Mouse (Mus musculus) forebrain, embryonic 14.5 days (tissue): Measurements from ENCODE around the gene Gnb1l. TPM values are rescaled to one million over a fixed set of nuclear protein-coding genes. Genes with fewer than 3 reads are reported as not detected.

Source experiments
- ATAC-seq: fragments of 200-750 bp; cut with Nextera tagmentation; 2 replicates; pipeline ENCODE4 v1.8.0; 2017; ENCODE audit warnings: mild to moderate bottlenecking, moderate library complexity
- DNase-seq: peaks from one replicate; pipeline ENCODE4 v3.0.0-alpha.2; 2015; ENCODE audit warnings: low spot score
- H3K27ac ChIP-seq: fragments of 300-500 bp; sonication (generic); 2 replicates; pipeline ENCODE4 v1.5.1; 2014; ENCODE audit warnings: low read depth, mild to moderate bottlenecking, control low read depth, low read length, moderate library complexity
- H3K27me3 ChIP-seq: fragments of 300-500 bp; sonication (generic); replicated peaks from 2 replicates; pipeline ENCODE4 v1.6.1; 2014; ENCODE audit warnings: low read length, control low read depth, mixed read lengths; ENCODE audit not compliant: control insufficient read depth, insufficient read depth
- H3K36me3 ChIP-seq: fragments of 300-500 bp; sonication (generic); 2 replicates; pipeline ENCODE4 v1.6.1; 2014; ENCODE audit warnings: low read length, control low read depth; ENCODE audit not compliant: control insufficient read depth, insufficient read depth
- H3K4me1 ChIP-seq: fragments of 300-500 bp; sonication (generic); 2 replicates; pipeline ENCODE4 v1.6.1; 2014; ENCODE audit warnings: antibody characterized with exemption, low read length, control low read depth; ENCODE audit not compliant: control insufficient read depth, insufficient read depth
- H3K4me2 ChIP-seq: fragments of 300-500 bp; sonication (generic); 2 replicates; pipeline ENCODE4 v1.6.1; 2014; ENCODE audit warnings: mild to moderate bottlenecking, control low read depth, low read length
- H3K4me3 ChIP-seq: fragments of 300-500 bp; sonication (generic); 2 replicates; pipeline ENCODE4 v1.5.1; 2014; ENCODE audit warnings: low read depth, low read length, control low read depth
- H3K9ac ChIP-seq: fragments of 300-500 bp; sonication (generic); 2 replicates; pipeline ENCODE4 v1.6.1; 2014; ENCODE audit warnings: mild to moderate bottlenecking, low read length, control low read depth, moderate library complexity
- H3K9me3 ChIP-seq: fragments of 300-500 bp; sonication (generic); replicated peaks from 2 replicates; pipeline ENCODE4 v1.6.1; 2016; ENCODE audit warnings: low read length, control low read depth, mixed read lengths; ENCODE audit not compliant: control insufficient read depth
- WGBS: fragments of 180-500 bp; shearing (Covaris S2); extraction: QIAGEN DNeasy Blood & Tissue Kit; methylation state at CpG from one replicate; pipeline ENCODE4 v1.1.7; 2014; 5-methylcytosine and 5-hydroxymethylcytosine counted together
- polyA plus RNA-seq: library from polyadenylated mRNA; unstranded; fragments of >200 nt; fragmentation: Nextera tagmentation; extraction: Ambion mirVana; gene quantifications from 2 replicates; pipeline ENCODE4 v1.2.1, GENCODE M21; 2014

The Gnb1l gene
- polyA plus RNA-seq, 1 experiment from 2014 or later, result 16.2 TPM

- Histone ChIP-seq H3K4me3 (no peak overlapping the region), H3K4me1 (peaks cover 9% of the 10 kb centered on the region; the same call in 1 of the 2 replicates), H3K4me2 (no peak overlapping the region), H3K9ac (no peak overlapping the region), H3K27me3 (no peaks in the 10 kb centered on the region), H3K9me3 (no peaks in the 10 kb centered on the region), H3K36me3 (no peaks in the 10 kb centered on the region), H3K27ac (no peak overlapping the region)
- DNase-seq (no peak), ATAC-seq (no peak)
- 96% methylated on average over 2 of the region's 2 CpGs for WGBS
These were observed 12.4 kb upstream of the Gnb1l start for GRCm38 (mm10) chr16:18486126-18486525.

- no peak overlapping the region for H3K9ac ChIP-seq
- no peaks in the 10 kb centered on the region for H3K4me1 ChIP-seq
- no peaks in the 10 kb centered on the region for H3K27me3 ChIP-seq
- H3K9me3 ChIP-seq, result no peaks in the 10 kb centered on the region
- no peak overlapping the region for H3K27ac ChIP-seq
- 97% methylated on average over 3 of the region's 3 CpGs for WGBS
- no peaks in the 10 kb centered on the region for H3K36me3 ChIP-seq
- H3K4me2 ChIP-seq, result no peak overlapping the region
- H3K4me3 ChIP-seq, result no peak overlapping the region
- ATAC-seq (no peak), DNase-seq (no peak)
These were observed 8.2 kb upstream of the Gnb1l start for GRCm38 (mm10) chr16:18490281-18490680.

DNA sequence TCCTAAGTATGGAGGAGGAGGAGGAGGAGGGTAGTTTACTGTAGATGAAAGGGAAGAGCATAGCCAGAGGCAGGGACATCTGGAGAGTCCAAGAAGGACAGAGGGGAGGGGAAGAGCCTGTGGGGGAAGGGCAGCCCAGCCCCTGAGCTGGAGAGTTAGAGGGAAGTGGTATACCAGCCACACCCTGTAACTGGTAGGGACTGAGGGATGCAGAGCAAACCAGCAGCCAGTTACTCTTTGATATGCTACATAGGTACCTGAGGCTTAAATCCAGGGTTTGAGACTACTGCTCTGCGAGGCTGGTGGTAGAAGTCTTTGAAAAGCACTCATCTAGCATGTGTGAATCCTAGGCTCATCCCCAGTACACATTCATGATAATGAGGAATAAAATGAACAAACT, 7.6 kb upstream of the Gnb1l start:
- DNase-seq, result no peak
- Histone ChIP-seq H3K4me2 (no peak overlapping the region), H3K27me3 (no peaks in the 10 kb centered on the region), H3K27ac (no peak overlapping the region), H3K36me3 (no peaks in the 10 kb centered on the region), H3K4me3 (no peak overlapping the region), H3K4me1 (no peaks in the 10 kb centered on the region), H3K9me3 (no peaks in the 10 kb centered on the region), H3K9ac (no peak overlapping the region)
- 81% methylated on average over 1 of the region's 1 CpGs for WGBS
- ATAC-seq, result no peak

- H3K9ac ChIP-seq, result peak overlapping the region; percentile 89
- peaks cover 14% of the 10 kb centered on the region for H3K4me1 ChIP-seq
- H3K27ac ChIP-seq, result peak overlapping the region; percentile 93
- ATAC-seq, result no peak
- H3K27me3 ChIP-seq, result no peaks in the 10 kb centered on the region
- 2% methylated on average over 6 of the region's 6 CpGs for WGBS
- H3K36me3 ChIP-seq, result peaks cover 18% of the 10 kb centered on the region
- peak overlapping the region; percentile 95 for H3K4me2 ChIP-seq
- DNase-seq, result peak; percentile 47
- no peaks in the 10 kb centered on the region for H3K9me3 ChIP-seq
- H3K4me3 ChIP-seq, result peak overlapping the region; percentile 71
These were observed 523 bp upstream of the Gnb1l start for GRCm38 (mm10) chr16:18497865-18498515.

DNA sequence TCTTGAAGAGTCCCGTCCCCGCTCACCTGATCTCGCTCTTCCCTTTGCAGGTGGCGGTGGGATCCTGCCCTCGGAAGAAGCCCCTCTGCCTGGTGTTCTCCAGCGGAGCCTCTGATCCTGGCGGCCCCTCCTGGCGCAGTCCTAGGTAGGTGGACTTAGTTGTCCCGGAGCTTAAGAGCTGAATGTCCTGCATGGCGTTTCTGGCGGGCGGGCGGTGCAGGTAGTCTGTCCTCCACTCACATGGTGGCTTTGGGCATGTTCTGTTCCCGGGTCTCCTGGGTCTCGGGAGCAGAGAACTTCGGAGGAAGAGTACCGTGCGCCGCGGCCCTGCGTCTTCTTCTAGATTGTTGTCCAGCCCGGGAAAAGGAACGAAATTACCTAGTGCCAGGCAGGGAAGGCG, 483 bp downstream of the Gnb1l start:
- Histone ChIP-seq H3K4me2 (peak overlapping the region; percentile 95), H3K9ac (peak overlapping the region; percentile 89), H3K36me3 (peaks cover 25% of the 10 kb centered on the region), H3K9me3 (no peaks in the 10 kb centered on the region), H3K4me3 (peak overlapping the region; percentile 71), H3K27me3 (no peaks in the 10 kb centered on the region), H3K4me1 (peaks cover 14% of the 10 kb centered on the region), H3K27ac (peak overlapping the region; percentile 93; the same call in 1 of the 2 replicates)
- ATAC-seq (no peak), DNase-seq (no peak)
- under 1% methylated on average over 24 of the region's 24 CpGs for WGBS

DNA sequence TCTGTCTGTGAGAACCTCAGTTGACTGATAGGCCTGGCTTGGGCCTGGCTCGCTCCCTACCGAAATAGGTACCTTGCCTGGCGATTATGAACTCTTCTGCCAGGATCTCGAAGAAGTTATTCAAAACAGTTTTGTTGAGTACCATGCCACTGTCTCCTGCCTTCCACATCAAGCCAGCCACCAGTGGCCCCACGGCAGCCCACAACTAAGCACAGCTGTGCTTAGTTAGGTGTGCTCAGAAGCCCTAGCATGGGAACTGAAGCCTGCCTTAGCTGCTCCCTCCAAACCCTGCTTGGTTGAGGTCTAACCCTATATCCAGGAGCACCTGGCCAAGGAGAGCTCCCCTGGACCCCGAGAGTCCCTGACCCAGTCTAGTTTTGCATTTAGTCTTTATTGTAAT, 3.0 kb downstream of the Gnb1l start:
- peaks cover 29% of the 10 kb centered on the region for H3K36me3 ChIP-seq
- DNase-seq (no peak), ATAC-seq (no peak)
- no peaks in the 10 kb centered on the region for H3K9me3 ChIP-seq
- H3K4me3 ChIP-seq, result no peak overlapping the region
- no peak overlapping the region for H3K4me2 ChIP-seq
- no peak overlapping the region for H3K27ac ChIP-seq
- peaks cover 14% of the 10 kb centered on the region for H3K4me1 ChIP-seq
- WGBS, result 96% methylated on average over 6 of the region's 6 CpGs
- H3K27me3 ChIP-seq, result no peaks in the 10 kb centered on the region
- H3K9ac ChIP-seq, result no peak overlapping the region

DNA sequence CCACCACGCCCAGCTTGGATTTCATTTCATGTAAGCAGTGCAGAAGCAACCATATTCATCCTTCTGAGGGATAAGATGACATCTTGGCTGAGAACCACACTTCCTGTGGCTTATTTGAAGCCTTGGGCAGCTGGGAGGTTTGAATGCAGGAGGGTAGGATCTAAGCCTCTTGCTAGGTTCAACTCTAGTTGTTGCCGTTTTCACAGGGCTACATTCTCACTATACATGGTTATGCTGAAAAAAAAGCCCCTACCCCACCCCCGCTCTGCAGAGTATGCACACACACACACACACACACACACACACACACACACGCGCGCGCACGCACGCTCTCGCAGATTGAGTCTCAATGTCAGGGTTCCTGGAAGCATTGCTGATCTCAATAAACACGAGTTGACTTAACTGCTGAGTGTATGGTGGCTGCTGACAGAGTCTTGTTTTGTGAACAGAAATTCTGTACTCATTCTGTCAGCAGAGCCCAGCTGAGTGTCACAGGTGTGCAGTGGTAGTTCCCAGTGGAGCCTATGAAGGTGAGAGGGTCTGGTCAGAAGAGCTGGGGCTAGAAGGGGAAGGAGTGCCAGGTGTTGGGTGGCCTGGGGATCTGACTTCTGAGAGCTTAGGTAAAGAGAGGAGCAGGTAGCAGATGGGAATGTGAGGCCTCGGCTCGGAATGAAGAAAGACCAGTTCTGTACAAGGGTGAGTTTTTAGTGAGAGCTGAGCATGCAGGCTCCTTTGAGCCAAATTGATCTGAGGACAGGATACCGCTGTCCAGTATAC, 5.2 kb downstream of the Gnb1l start:
- ATAC-seq (no peak), DNase-seq (no peak)
- peaks cover 29% of the 10 kb centered on the region for H3K36me3 ChIP-seq
- WGBS, result 92% methylated on average over 14 of the region's 14 CpGs
- H3K27me3 ChIP-seq, result no peaks in the 10 kb centered on the region
- no peak overlapping the region for H3K9ac ChIP-seq
- no peak overlapping the region for H3K27ac ChIP-seq
- no peak overlapping the region for H3K4me2 ChIP-seq
- no peaks in the 10 kb centered on the region for H3K9me3 ChIP-seq
- peaks cover 7% of the 10 kb centered on the region; the same call in 1 of the 2 replicates for H3K4me1 ChIP-seq
- no peak overlapping the region for H3K4me3 ChIP-seq

DNA sequence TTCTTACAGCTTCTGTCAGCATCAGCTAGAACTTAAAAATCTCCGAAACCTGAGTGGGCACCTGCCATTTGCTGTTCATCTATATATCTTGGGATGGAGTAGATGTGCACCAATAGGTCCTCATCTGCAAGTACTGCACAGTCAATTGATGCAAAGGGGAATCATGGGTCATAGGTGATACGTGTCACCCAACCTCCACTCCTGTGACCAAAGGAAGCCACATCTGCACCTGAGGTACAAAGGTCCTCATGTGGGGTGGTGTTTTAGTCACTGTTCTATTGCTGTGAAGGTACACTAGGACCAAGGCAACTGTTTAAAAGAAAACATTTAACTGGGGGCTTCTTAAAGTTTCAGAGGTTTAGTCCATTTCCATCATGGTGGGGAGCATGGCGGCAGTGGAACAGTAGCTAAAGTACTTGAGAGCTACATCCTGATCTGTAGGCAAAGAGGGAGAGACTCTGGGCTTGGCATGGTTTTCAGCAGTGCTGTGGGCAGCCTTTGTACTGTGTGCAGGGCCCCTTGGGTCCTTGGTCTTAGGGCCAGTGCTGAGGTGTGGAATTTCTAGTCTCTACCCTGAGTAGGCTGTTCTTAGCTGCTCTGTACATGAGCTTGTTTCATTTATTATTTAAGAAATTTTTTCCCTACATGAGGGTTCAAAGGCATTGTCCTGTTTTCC, 8.1 kb downstream of the Gnb1l start:
- Histone ChIP-seq H3K4me2 (no peak overlapping the region), H3K4me3 (no peak overlapping the region), H3K9ac (no peak overlapping the region), H3K9me3 (no peaks in the 10 kb centered on the region), H3K4me1 (no peaks in the 10 kb centered on the region), H3K36me3 (peaks cover 18% of the 10 kb centered on the region; the same call in 1 of the 2 replicates), H3K27ac (no peak overlapping the region), H3K27me3 (no peaks in the 10 kb centered on the region)
- 91% methylated on average over 3 of the region's 3 CpGs for WGBS
- DNase-seq, result no peak
- no peak for ATAC-seq

GRCm38 (mm10) chr16:18507200-18507549, 8.7 kb downstream of the Gnb1l start:
- no peak for DNase-seq
- Histone ChIP-seq H3K4me2 (no peak overlapping the region), H3K9ac (no peak overlapping the region), H3K36me3 (peaks cover 13% of the 10 kb centered on the region; the same call in 1 of the 2 replicates), H3K4me3 (no peak overlapping the region), H3K9me3 (no peaks in the 10 kb centered on the region), H3K27ac (no peak overlapping the region), H3K4me1 (no peaks in the 10 kb centered on the region), H3K27me3 (no peaks in the 10 kb centered on the region)
- 86% methylated on average over 1 of the region's 1 CpGs for WGBS
- no peak for ATAC-seq
